Mouse (Mus musculus) C2C12 (cell line): ENCODE measurements around the gene Ywhah.

Source experiments
- CEBPB ChIP-seq: IDR thresholded peaks from one replicate; pipeline ENCODE4 v1.6.1; 2011; ENCODE audit warnings: low read depth, mild to moderate bottlenecking, control low read depth, moderate library complexity
- CTCF ChIP-seq: IDR thresholded peaks from one replicate; pipeline ENCODE4 v1.5.1; 2011; ENCODE audit not compliant: control insufficient read depth, insufficient read depth, insufficient read length
- FOSL1 ChIP-seq: IDR thresholded peaks from one replicate; pipeline ENCODE4 v1.8.0; 2011; ENCODE audit warnings: mild to moderate bottlenecking, low read length; ENCODE audit not compliant: poor library complexity, insufficient read depth, severe bottlenecking
- MAX ChIP-seq: IDR thresholded peaks from one replicate; pipeline ENCODE4 v1.6.1; 2011; ENCODE audit warnings: mild to moderate bottlenecking, control low read depth
- MYOG ChIP-seq: IDR thresholded peaks from one replicate; pipeline ENCODE4 v1.6.1; 2011; ENCODE audit not compliant: control insufficient read depth, insufficient read length; ENCODE audit errors: extremely low read depth
- USF1 ChIP-seq: IDR thresholded peaks from one replicate; pipeline ENCODE4 v1.6.1; 2011; ENCODE audit warnings: low read depth, mild to moderate bottlenecking, control low read depth, moderate library complexity

DNA sequence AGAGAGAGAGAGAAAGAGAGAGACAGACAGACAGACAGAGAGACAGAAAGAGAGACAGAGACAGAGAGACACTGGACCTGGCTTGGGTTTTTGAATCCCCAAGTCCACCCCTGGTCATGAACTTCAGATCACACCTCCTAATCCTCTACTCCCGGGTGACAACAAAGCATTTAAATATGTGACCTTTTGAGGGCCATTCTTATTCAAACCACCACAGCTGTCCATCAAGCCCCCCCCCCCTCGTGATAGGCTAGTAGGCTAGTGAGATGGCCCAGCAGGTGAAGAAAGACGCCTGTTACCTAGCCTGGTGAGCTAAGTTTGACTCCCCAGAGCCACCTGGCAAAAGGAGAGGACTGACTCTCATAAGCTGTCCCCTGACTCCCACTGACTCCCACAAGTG lies 16.3 kb downstream of the Ywhah start:
- no peak for TF ChIP-seq CTCF
- no peak for TF ChIP-seq MYOG
- no peak for TF ChIP-seq MAX
- no peak for TF ChIP-seq USF1
- TF ChIP-seq FOSL1: no peak
- no peak for TF ChIP-seq CEBPB
